ENCODE assay signal across 15 mouse cellular contexts in the genomic region with DNA sequence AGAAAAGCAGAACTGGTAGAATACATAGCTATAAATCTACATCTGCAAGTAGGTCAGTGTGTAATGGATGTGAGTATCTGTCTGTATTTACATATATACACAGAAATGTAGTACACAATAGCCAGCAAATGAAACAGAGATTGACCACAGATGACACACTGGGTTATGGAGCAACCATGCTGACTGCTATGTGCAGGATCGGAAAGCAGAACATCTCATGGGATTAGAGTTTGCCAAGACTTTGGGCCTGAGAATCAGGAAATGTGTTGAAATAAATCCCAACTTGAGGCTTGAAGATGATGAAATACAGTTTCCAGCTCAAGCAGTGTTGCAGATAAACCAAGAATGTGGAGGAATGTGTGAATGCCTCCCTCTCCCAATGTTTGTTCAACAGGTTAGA.
DNase-seq lines count a peak whose midpoint lies in the region; ATAC-seq lines count a peak whose summit lies in the region.
"Had no signal": no experiment of that assay in that cellular context is flagged by ENCODE, and none has a peak within 500 bp of the region (broad histone marks: within the 10 kb centered on the region; RNA-seq: fewer than 3 reads in every experiment).

No protein-coding gene starts in this region.

- no peaks in the 10 kb centered on the region for H3K4me1 ChIP-seq in embryonic facial prominence, embryonic 14.5 days (ENCODE audit: control insufficient read depth, insufficient read depth, low read length)
- H3K4me1 ChIP-seq in embryonic facial prominence, embryonic 10.5 days = no peaks in the 10 kb centered on the region
- H3K4me1 ChIP-seq: heart, embryonic 13.5 days; limb, embryonic 10.5 days; midbrain, embryonic 12.5 days; neural tube, embryonic 13.5 days had no signal

- H3K27me3 ChIP-seq in embryonic facial prominence, embryonic 14.5 days (replicated peaks; ENCODE audit: control insufficient read depth, insufficient read depth, low read length) = no peaks in the 10 kb centered on the region
- H3K27me3 ChIP-seq in embryonic facial prominence, embryonic 10.5 days (replicated peaks; ENCODE audit: low read depth, poor library complexity, severe bottlenecking) = no peaks in the 10 kb centered on the region
- H3K27me3 ChIP-seq: heart, embryonic 13.5 days; midbrain, embryonic 12.5 days; neural tube, embryonic 13.5 days had no signal

- no peak overlapping the region for H3K9ac ChIP-seq in embryonic facial prominence, embryonic 14.5 days (ENCODE audit: low read depth, low read length)
- H3K9ac ChIP-seq: heart, embryonic 13.5 days; liver, postnatal 0 days; midbrain, embryonic 12.5 days; neural tube, embryonic 13.5 days had no signal

- H3K9me3 ChIP-seq in embryonic facial prominence, embryonic 14.5 days (ENCODE audit: control insufficient read depth, low read length) = no peaks in the 10 kb centered on the region
- no peaks in the 10 kb centered on the region for H3K9me3 ChIP-seq in embryonic facial prominence, embryonic 10.5 days
- H3K9me3 ChIP-seq: heart, embryonic 13.5 days; limb, embryonic 10.5 days; midbrain, embryonic 12.5 days; neural tube, embryonic 13.5 days had no signal

- no peak overlapping the region for H3K27ac ChIP-seq in embryonic facial prominence, embryonic 14.5 days (replicated peaks; ENCODE audit: low read depth, low read length)
- no peak overlapping the region for H3K27ac ChIP-seq in embryonic facial prominence, embryonic 10.5 days (replicated peaks)
- H3K27ac ChIP-seq: heart, embryonic 13.5 days; limb, embryonic 10.5 days; midbrain, embryonic 12.5 days; neural tube, embryonic 13.5 days had no signal

- ATAC-seq in embryonic facial prominence, embryonic 14.5 days (ENCODE audit: low read depth) = no peak
- ATAC-seq: inflammation-experienced regulatory T-cells, adult 6 months; liver, postnatal 0 days had no signal

- no peaks in the 10 kb centered on the region for H3K36me3 ChIP-seq in embryonic facial prominence, embryonic 14.5 days (ENCODE audit: control insufficient read depth, insufficient read depth, low read length)
- H3K36me3 ChIP-seq in embryonic facial prominence, embryonic 10.5 days (replicated peaks) = no peaks in the 10 kb centered on the region
- H3K36me3 ChIP-seq: heart, embryonic 13.5 days; limb, embryonic 10.5 days; midbrain, embryonic 12.5 days; neural tube, embryonic 13.5 days had no signal

- H3K4me3 ChIP-seq in embryonic facial prominence, embryonic 14.5 days (ENCODE audit: low read depth, low read length) = no peak overlapping the region
- no peak overlapping the region for H3K4me3 ChIP-seq in embryonic facial prominence, embryonic 10.5 days
- H3K4me3 ChIP-seq: heart, embryonic 13.5 days; limb, embryonic 10.5 days; midbrain, embryonic 12.5 days; neural tube, embryonic 13.5 days had no signal

- intact Hi-C loops in heart, postnatal 14 days (cut with DNase I) = no loop called here
- intact Hi-C loops in left cerebral cortex, postnatal 4 days (cut with DNase I) = no loop called here

- 54% methylated on average over 1 of the region's 1 CpGs for WGBS in embryonic facial prominence, embryonic 14.5 days
- WGBS in embryonic facial prominence, embryonic 10.5 days = 82% methylated on average over 1 of the region's 1 CpGs

- DNase-seq in embryonic facial prominence, embryonic 14.5 days (ENCODE audit: low spot score) = peak; percentile 29
- no peak for DNase-seq in embryonic facial prominence, embryonic 10.5 days (ENCODE audit: low spot score)
- peak; percentile 8 for DNase-seq in kidney, postnatal 10 days
- DNase-seq in kidney, adult 11 months = no peak
- peak; percentile 15 to 50 for DNase-seq in heart, postnatal 14 days
- DNase-seq in skeletal muscle tissue, adult 2 months (ENCODE audit: low read depth, low spot score) = peak; percentile 77
- no peak for DNase-seq in left cerebral cortex, postnatal 4 days
- DNase-seq in layer of hippocampus, postnatal 14 days (ENCODE audit: low spot score in 2 of 2) = no peak
- DNase-seq: cerebellum, adult 11 months; liver, postnatal 0 days had no signal

- H3K4me2 ChIP-seq in embryonic facial prominence, embryonic 14.5 days (ENCODE audit: low read depth, low read length) = no peak overlapping the region
- H3K4me2 ChIP-seq: heart, embryonic 13.5 days; midbrain, embryonic 12.5 days; neural tube, embryonic 13.5 days had no signal

Comparison
In these comparisons a context has a peak if more than half of its experiments do, and no peak if none do; other contexts are left out.
1. DNase-seq: peak in embryonic facial prominence, embryonic 14.5 days (single experiment), kidney, postnatal 10 days (single experiment), heart, postnatal 14 days (2 of 2) and skeletal muscle tissue, adult 2 months (single experiment); none in embryonic facial prominence, embryonic 10.5 days (single experiment), kidney, adult 11 months (single experiment), left cerebral cortex, postnatal 4 days (single experiment) and layer of hippocampus, postnatal 14 days (0 of 2).